1 mouse cellular context compared by ENCODE assay signal in genomic region chr9:86596983-86597382, GRCm38 (mm10). TPM values are rescaled to one million over a fixed set of nuclear protein-coding genes. Genes with fewer than 3 reads are reported as not detected.
"Had no signal": no experiment of that assay in that cellular context is flagged by ENCODE, and none has a peak within 500 bp of the region (broad histone marks: within the 10 kb centered on the region; RNA-seq: fewer than 3 reads in every experiment).

No protein-coding gene starts in this region.

RNA-seq across cellular contexts. Expression of gene Rwdd2a, which starts 25.2 kb away (rescaled TPM):
- total RNA-seq: megakaryocyte-erythroid progenitor cell, adult 5-6 weeks had no signal
